In genomic region chr5:137070881-137071605, GRCm38 (mm10) we compare ENCODE assay signal across 15 mouse cellular contexts. TPM values are rescaled to one million over a fixed set of nuclear protein-coding genes. Genes with fewer than 3 reads are reported as not detected.
DNase-seq lines count a peak whose midpoint lies in the region; ATAC-seq lines count a peak whose summit lies in the region.
"Had no signal": no experiment of that assay in that cellular context is flagged by ENCODE, and none has a peak within 500 bp of the region (broad histone marks: within the 10 kb centered on the region; RNA-seq: fewer than 3 reads in every experiment).

No protein-coding gene starts in this region.

- peak overlapping the region; percentile 60 for H3K4me2 ChIP-seq in heart, embryonic 11.5 days
- H3K4me2 ChIP-seq in limb, embryonic 12.5 days = peak overlapping the region; percentile 53; the same call in 1 of the 2 replicates
- peak overlapping the region; percentile 62 for H3K4me2 ChIP-seq in embryonic facial prominence, embryonic 13.5 days

- WGBS in heart, embryonic 11.5 days (ENCODE audit: insufficient replicate concordance) = 84% methylated on average over 19 of the region's 19 CpGs
- WGBS in limb, embryonic 12.5 days = 85% methylated on average over 19 of the region's 19 CpGs
- 86% methylated on average over 19 of the region's 19 CpGs for whole genome bisulfite sequencing in limb, embryonic 10.5 days
- 85% methylated on average over 19 of the region's 19 CpGs for WGBS in embryonic facial prominence, embryonic 13.5 days

- H3K27me3 ChIP-seq in heart, embryonic 11.5 days (ENCODE audit: control insufficient read depth, insufficient read depth, low read length) = no peaks in the 10 kb centered on the region
- H3K27me3 ChIP-seq in limb, embryonic 12.5 days = no peaks in the 10 kb centered on the region
- no peaks in the 10 kb centered on the region for H3K27me3 ChIP-seq in limb, embryonic 10.5 days (ENCODE audit: low read depth, poor library complexity, severe bottlenecking)
- no peaks in the 10 kb centered on the region for H3K27me3 ChIP-seq in embryonic facial prominence, embryonic 13.5 days

- H3K4me3 ChIP-seq in heart, embryonic 11.5 days (ENCODE audit: low read depth, low read length) = no peak overlapping the region
- H3K4me3 ChIP-seq in limb, embryonic 12.5 days (replicated peaks) = no peak overlapping the region; the same call in 1 of the 2 replicates
- H3K4me3 ChIP-seq in limb, embryonic 10.5 days = no peak overlapping the region
- H3K4me3 ChIP-seq in embryonic facial prominence, embryonic 13.5 days = no peak overlapping the region
- H3K4me3 ChIP-seq: erythroblast, embryonic 14.5 days had no signal

- ATAC-seq in heart, embryonic 11.5 days (replicated peaks; ENCODE audit: insufficient number of reproducible peaks, low FRiP score, low TSS enrichment) = no peak
- ATAC-seq in limb, embryonic 12.5 days (ENCODE audit: insufficient number of reproducible peaks, insufficient read depth, low FRiP score, low TSS enrichment, low read depth) = no peak
- ATAC-seq in embryonic facial prominence, embryonic 13.5 days (ENCODE audit: insufficient number of reproducible peaks, insufficient read depth, low FRiP score, low TSS enrichment, low read depth) = no peak

- peaks cover 24% of the 10 kb centered on the region for H3K4me1 ChIP-seq in heart, embryonic 11.5 days (ENCODE audit: control insufficient read depth, insufficient read depth, low read length)
- peaks cover 13% of the 10 kb centered on the region for H3K4me1 ChIP-seq in limb, embryonic 12.5 days (replicated peaks)
- H3K4me1 ChIP-seq in limb, embryonic 10.5 days = peaks cover 33% of the 10 kb centered on the region
- peaks cover 23% of the 10 kb centered on the region for H3K4me1 ChIP-seq in embryonic facial prominence, embryonic 13.5 days

- H3K9ac ChIP-seq in heart, embryonic 11.5 days (ENCODE audit: low read depth, low read length) = no peak overlapping the region
- no peak overlapping the region for H3K9ac ChIP-seq in limb, embryonic 12.5 days (replicated peaks)
- no peak overlapping the region for H3K9ac ChIP-seq in embryonic facial prominence, embryonic 13.5 days
- H3K9ac ChIP-seq: liver, embryonic 14.5 days had no signal

- DNase-seq in heart, postnatal 25 days (ENCODE audit: low spot score) = no peak
- DNase-seq in limb, embryonic 10.5 days (ENCODE audit: low spot score) = no peak
- peak; percentile 70 for DNase-seq in 3T3-L1 (ENCODE audit: low read depth, low spot score)
- no peak for DNase-seq in kidney, postnatal 14 days
- DNase-seq in right cerebral cortex, postnatal 25 days = no peak
- DNase-seq: adrenal gland, adult 2 months; kidney, adult 18-20 months had no signal

- H3K9me3 ChIP-seq in heart, embryonic 11.5 days (replicated peaks; ENCODE audit: control insufficient read depth, low read length) = no peaks in the 10 kb centered on the region
- H3K9me3 ChIP-seq in limb, embryonic 12.5 days = no peaks in the 10 kb centered on the region
- no peaks in the 10 kb centered on the region for H3K9me3 ChIP-seq in limb, embryonic 10.5 days (replicated peaks)
- no peaks in the 10 kb centered on the region for H3K9me3 ChIP-seq in embryonic facial prominence, embryonic 13.5 days

- intact Hi-C loops in heart, postnatal 25 days (cut with DNase I) = no loop called here

- H3K27ac ChIP-seq in heart, embryonic 11.5 days (ENCODE audit: low read depth, low read length) = no peak overlapping the region
- no peak overlapping the region for H3K27ac ChIP-seq in limb, embryonic 12.5 days
- H3K27ac ChIP-seq in limb, embryonic 10.5 days = no peak overlapping the region
- no peak overlapping the region for H3K27ac ChIP-seq in embryonic facial prominence, embryonic 13.5 days
- H3K27ac ChIP-seq: hindbrain, postnatal 0 days; liver, embryonic 14.5 days had no signal

- H3K36me3 ChIP-seq in heart, embryonic 11.5 days (ENCODE audit: control insufficient read depth, insufficient read depth, low read length) = no peaks in the 10 kb centered on the region
- no peaks in the 10 kb centered on the region for H3K36me3 ChIP-seq in limb, embryonic 12.5 days
- H3K36me3 ChIP-seq in limb, embryonic 10.5 days = no peaks in the 10 kb centered on the region
- no peaks in the 10 kb centered on the region for H3K36me3 ChIP-seq in embryonic facial prominence, embryonic 13.5 days

RNA-seq across cellular contexts. Expression of gene Serpine1, which starts 1.0 kb away (rescaled TPM):
- 0.52 and 0.97 TPM in 2 replicates for polyA plus RNA-seq in heart, embryonic 11.5 days (2014; fragmentation: Nextera tagmentation; extraction: Ambion mirVana)
- 10 to 100 TPM; 18.3 to 27.6 TPM for total RNA-seq in heart, postnatal 25 days (2021)
- 0.38 and 0.44 TPM in 2 replicates for polyA plus RNA-seq in limb, embryonic 12.5 days (2016; fragmentation: Nextera tagmentation; extraction: Ambion mirVana)
- 0.36 and 0.39 TPM in 2 replicates for polyA plus RNA-seq in limb, embryonic 10.5 days (2016; fragmentation: Nextera tagmentation; extraction: Ambion mirVana)
- 0.22 and 0.35 TPM in 2 replicates for polyA plus RNA-seq in embryonic facial prominence, embryonic 13.5 days (2015; fragmentation: Nextera tagmentation; extraction: Ambion mirVana)
- polyA plus RNA-seq: erythroblast, embryonic 14.5 days had no signal

RNA-seq across cellular contexts. Expression of gene Ap1s1, which starts 25.1 kb away (rescaled TPM):
- polyA plus RNA-seq in heart, embryonic 11.5 days (2014; fragmentation: Nextera tagmentation; extraction: Ambion mirVana) = 131 and 145 TPM in 2 replicates
- total RNA-seq in heart, postnatal 25 days (2021) = 10 to 100 TPM; 34.4 to 43.0 TPM
- polyA plus RNA-seq in limb, embryonic 12.5 days (2016; fragmentation: Nextera tagmentation; extraction: Ambion mirVana) = 150 and 153 TPM in 2 replicates
- polyA plus RNA-seq in limb, embryonic 10.5 days (2016; fragmentation: Nextera tagmentation; extraction: Ambion mirVana) = 155 and 170 TPM in 2 replicates
- polyA plus RNA-seq in embryonic facial prominence, embryonic 13.5 days (2015; fragmentation: Nextera tagmentation; extraction: Ambion mirVana) = 187 TPM in 2 replicates

RNA-seq across cellular contexts. Expression of gene Vgf, which starts 44.9 kb away (rescaled TPM):
- polyA plus RNA-seq in heart, embryonic 11.5 days (2014; fragmentation: Nextera tagmentation; extraction: Ambion mirVana) = 0.20 TPM in 1 of 2 replicates, not detected in the other
- not detected for total RNA-seq in heart, postnatal 25 days (2021)
- polyA plus RNA-seq in limb, embryonic 12.5 days (2016; fragmentation: Nextera tagmentation; extraction: Ambion mirVana) = 0.09 and 0.25 TPM in 2 replicates
- 0.16 TPM in 1 of 2 replicates, not detected in the other for polyA plus RNA-seq in limb, embryonic 10.5 days (2016; fragmentation: Nextera tagmentation; extraction: Ambion mirVana)
- 0.12 and 0.13 TPM in 2 replicates for polyA plus RNA-seq in embryonic facial prominence, embryonic 13.5 days (2015; fragmentation: Nextera tagmentation; extraction: Ambion mirVana)
- total RNA-seq: gastrocnemius, adult 18-20 months; heart, adult 8-10 months had no signal

RNA-seq across cellular contexts. Expression of gene Trim56, which starts 45.0 kb away (rescaled TPM):
- polyA plus RNA-seq in heart, embryonic 11.5 days (2014; fragmentation: Nextera tagmentation; extraction: Ambion mirVana) = 5.8 and 9.4 TPM in 2 replicates
- 10 to 100 TPM; 18.0 to 22.0 TPM for total RNA-seq in heart, postnatal 25 days (2021)
- 6.9 and 8.6 TPM in 2 replicates for polyA plus RNA-seq in limb, embryonic 12.5 days (2016; fragmentation: Nextera tagmentation; extraction: Ambion mirVana)
- polyA plus RNA-seq in limb, embryonic 10.5 days (2016; fragmentation: Nextera tagmentation; extraction: Ambion mirVana) = 5.6 and 7.0 TPM in 2 replicates
- 8.7 and 8.8 TPM in 2 replicates for polyA plus RNA-seq in embryonic facial prominence, embryonic 13.5 days (2015; fragmentation: Nextera tagmentation; extraction: Ambion mirVana)
